Mouse (Mus musculus) neural tube, embryonic 12.5 days (tissue): Measurements from ENCODE around the gene H2al2c. TPM values are rescaled to one million over a fixed set of nuclear protein-coding genes. Genes with fewer than 3 reads are reported as not detected.
"Not testable (repeated sequence)": the region's sequence is repeated elsewhere in the genome, so short reads cannot be mapped to it uniquely, and the experiment has no call there.

ENCODE experiments used
- ATAC-seq: fragments of 200-750 bp; cut with Nextera tagmentation; 2 replicates; pipeline ENCODE4 v1.8.0; 2017; ENCODE audit warnings: low read depth, mild to moderate bottlenecking, moderate TSS enrichment, moderate library complexity; ENCODE audit not compliant: low FRiP score
- H3K27ac ChIP-seq: fragments of 300-500 bp; sonication (generic); 2 replicates; pipeline ENCODE4 v1.5.1; 2016
- H3K27me3 ChIP-seq: fragments of 300-500 bp; sonication (generic); replicated peaks from 2 replicates; pipeline ENCODE4 v1.6.1; 2016; ENCODE audit warnings: mild to moderate bottlenecking
- H3K36me3 ChIP-seq: fragments of 300-500 bp; sonication (generic); 2 replicates; pipeline ENCODE4 v1.6.1; 2016; ENCODE audit warnings: mild to moderate bottlenecking
- H3K4me1 ChIP-seq: fragments of 300-500 bp; sonication (generic); 2 replicates; pipeline ENCODE4 v1.6.1; 2016
- H3K4me2 ChIP-seq: fragments of 300-500 bp; sonication (generic); replicated peaks from 2 replicates; pipeline ENCODE4 v1.6.1; 2016; ENCODE audit warnings: mild to moderate bottlenecking
- H3K4me3 ChIP-seq: fragments of 300-500 bp; sonication (generic); 2 replicates; pipeline ENCODE4 v1.5.1; 2016
- H3K9ac ChIP-seq: fragments of 300-500 bp; sonication (generic); 2 replicates; pipeline ENCODE4 v1.6.1; 2016; ENCODE audit warnings: mild to moderate bottlenecking
- H3K9me3 ChIP-seq: fragments of 300-500 bp; sonication (generic); 2 replicates; pipeline ENCODE4 v1.6.1; 2016; ENCODE audit warnings: mild to moderate bottlenecking
- WGBS: fragments of 180-500 bp; shearing (Covaris S2); methylation state at CpG from one replicate; pipeline ENCODE4 v1.1.7; 2016; 5-methylcytosine and 5-hydroxymethylcytosine counted together
- polyA plus RNA-seq: library from polyadenylated mRNA; unstranded; fragments of >200 nt; fragmentation: Nextera tagmentation; extraction: Ambion mirVana; gene quantifications from 2 replicates; pipeline ENCODE4 v1.2.1, GENCODE M21; 2016

Gene H2al2c
- not detected in 2 replicates for polyA plus RNA-seq

DNA sequence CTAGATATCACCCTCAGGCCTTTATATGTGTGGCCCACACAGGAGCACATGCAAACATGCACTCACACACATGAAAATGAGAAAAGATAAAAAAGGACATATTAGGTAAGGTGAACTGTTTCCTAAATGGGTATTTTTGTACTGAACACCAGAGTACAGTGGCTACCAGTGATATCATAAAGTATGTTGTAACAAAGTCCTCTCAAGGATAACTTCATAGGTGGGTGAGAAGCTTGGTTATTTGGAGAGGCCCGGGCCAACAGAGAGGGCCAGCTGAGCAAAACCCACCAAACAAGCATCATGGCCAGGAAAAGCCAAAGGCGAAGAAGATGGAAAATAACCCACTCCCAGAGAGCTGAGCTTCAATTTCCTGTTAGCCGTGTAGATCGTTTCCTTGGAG, at the start of gene H2al2c:
Gene H2al2c (plus strand): TSS at position 301 of the 400 bp plus-strand sequence.
- not testable (repeated sequence) for ATAC-seq, H3K27me3 ChIP-seq, H3K36me3 ChIP-seq, H3K4me3 ChIP-seq, H3K4me1 ChIP-seq, H3K27ac ChIP-seq, H3K9me3 ChIP-seq, H3K4me2 ChIP-seq, H3K9ac ChIP-seq
- no CpG with 5 or more reads among the region's 4 CpGs for WGBS

Other genes starting within 250 kb of the H2al2c start
- gene Sry, start 64.6 kb downstream of the H2al2c start, polyA plus RNA-seq = not detected in 2 replicates
- not detected in 2 replicates for gene H2al2b, start 121.6 kb downstream of the H2al2c start, polyA plus RNA-seq
- not detected in 2 replicates for gene Gm4064, start 197.1 kb downstream of the H2al2c start, polyA plus RNA-seq
- not detected in 2 replicates for gene Rbmy, start 231.6 kb downstream of the H2al2c start, polyA plus RNA-seq
- gene Gm10256, start 231.6 kb downstream of the H2al2c start, polyA plus RNA-seq = not detected in 2 replicates